Mouse (Mus musculus): ENCODE results near the gene Ercc1.

DNA sequence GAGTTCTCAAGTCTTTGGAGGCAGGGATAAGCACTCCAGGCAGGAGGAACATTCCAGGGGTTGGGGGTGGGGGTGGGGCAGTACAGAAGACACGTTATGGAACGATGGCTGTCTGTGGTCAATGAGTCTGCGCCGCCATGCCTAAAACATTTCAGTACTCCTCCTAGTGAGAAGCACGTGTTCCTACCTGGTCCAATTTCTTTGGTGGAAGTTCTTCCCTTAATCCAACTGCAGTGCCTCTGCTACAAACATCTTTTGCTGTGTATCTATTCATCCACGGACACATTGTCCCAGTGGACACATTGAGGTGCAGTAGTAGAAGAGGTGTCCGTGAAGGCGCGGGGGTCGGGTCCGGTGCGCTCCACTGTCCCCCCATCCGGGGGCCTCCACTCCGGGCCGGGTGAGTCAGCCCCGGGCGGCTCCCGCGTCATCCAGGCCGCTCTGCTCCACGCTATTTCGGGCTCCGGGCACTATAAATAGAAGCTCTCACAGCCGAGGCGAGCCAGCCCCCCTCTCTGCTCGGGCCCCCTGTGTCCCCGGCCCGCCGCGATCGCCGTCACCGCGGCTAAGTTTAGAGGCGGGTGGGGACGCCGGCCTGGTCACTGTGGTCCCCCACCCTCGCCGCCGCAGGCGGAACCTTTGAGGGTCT, 2.7 kb upstream of the Ercc1 start:
- no peak for TF ChIP-seq CHD2 (IDR thresholded peaks at IDR 0.05; ENCODE audit: low read depth, low read length)
- TF ChIP-seq ZC3H11A (IDR thresholded peaks at IDR 0.05; ENCODE audit: borderline replicate concordance, low read depth, low read length), result no peak
